Mouse (Mus musculus) hindbrain, postnatal 0 days (tissue): ENCODE data around the gene Tmem238l. TPM values are rescaled to one million over a fixed set of nuclear protein-coding genes. Genes with fewer than 3 reads are reported as not detected.

ENCODE experiments used
- ATAC-seq: fragments of 200-750 bp; cut with Nextera tagmentation; 2 replicates; pipeline ENCODE4 v1.8.0; 2017; ENCODE audit warnings: mild to moderate bottlenecking, moderate TSS enrichment, moderate library complexity
- DNase-seq: peaks from one replicate; pipeline ENCODE4 v3.0.0-alpha.2; 2015; ENCODE audit warnings: low spot score
- H3K27ac ChIP-seq: fragments of 300-500 bp; sonication (generic); 2 replicates; pipeline ENCODE4 v1.5.1; 2014; ENCODE audit warnings: mild to moderate bottlenecking
- H3K27me3 ChIP-seq: fragments of 300-500 bp; sonication (generic); 2 replicates; pipeline ENCODE4 v1.6.1; 2014; ENCODE audit warnings: low read length, mixed read lengths; ENCODE audit not compliant: insufficient read depth
- H3K36me3 ChIP-seq: fragments of 300-500 bp; sonication (generic); 2 replicates; pipeline ENCODE4 v1.6.1; 2014; ENCODE audit warnings: low read length, mixed read lengths; ENCODE audit not compliant: insufficient read depth
- H3K4me1 ChIP-seq: fragments of 300-500 bp; sonication (generic); 2 replicates; pipeline ENCODE4 v1.6.1; 2014; ENCODE audit warnings: antibody characterized with exemption, low read length, mixed read lengths; ENCODE audit not compliant: insufficient read depth
- H3K4me2 ChIP-seq: fragments of 300-500 bp; sonication (generic); 2 replicates; pipeline ENCODE4 v1.6.1; 2014; ENCODE audit warnings: low read depth, mild to moderate bottlenecking, low read length, moderate library complexity, mixed read lengths
- H3K4me3 ChIP-seq: fragments of 300-500 bp; sonication (generic); 2 replicates; pipeline ENCODE4 v1.5.1; 2014; ENCODE audit warnings: low read length
- H3K9ac ChIP-seq: fragments of 300-500 bp; sonication (generic); replicated peaks from 2 replicates; pipeline ENCODE4 v1.6.1; 2014; ENCODE audit warnings: mild to moderate bottlenecking, low read length, moderate library complexity, mixed read lengths
- H3K9me3 ChIP-seq: fragments of 300-500 bp; sonication (generic); 2 replicates; pipeline ENCODE4 v1.6.1; 2016; ENCODE audit warnings: low read length, mixed read lengths
- CTCF ChIP-seq: IDR thresholded peaks from 2 replicates; pipeline ENCODE4 v1.5.1; 2016; ENCODE audit warnings: antibody characterized with exemption, control low read depth, low read depth
- WGBS: fragments of 180-500 bp; shearing (Covaris S2); extraction: QIAGEN DNeasy Blood & Tissue Kit; methylation state at CpG from one replicate; pipeline ENCODE4 v1.1.7; 2014; 5-methylcytosine and 5-hydroxymethylcytosine counted together
- polyA plus RNA-seq: library from polyadenylated mRNA; unstranded; fragments of >200 nt; fragmentation: Nextera tagmentation; extraction: Ambion mirVana; gene quantifications from 2 replicates; pipeline ENCODE4 v1.2.1, GENCODE M21; 2015
- total RNA-seq: library from RNA; depleted of rRNA; stranded (reverse); fragments of >200 nt; gene quantifications from 2 replicates; pipeline ENCODE4 v1.2.3, GENCODE M21; 2014

Tmem238l gene
- total and polyA plus RNA-seq, 2 experiments from 2014 or later: not detected

DNA sequence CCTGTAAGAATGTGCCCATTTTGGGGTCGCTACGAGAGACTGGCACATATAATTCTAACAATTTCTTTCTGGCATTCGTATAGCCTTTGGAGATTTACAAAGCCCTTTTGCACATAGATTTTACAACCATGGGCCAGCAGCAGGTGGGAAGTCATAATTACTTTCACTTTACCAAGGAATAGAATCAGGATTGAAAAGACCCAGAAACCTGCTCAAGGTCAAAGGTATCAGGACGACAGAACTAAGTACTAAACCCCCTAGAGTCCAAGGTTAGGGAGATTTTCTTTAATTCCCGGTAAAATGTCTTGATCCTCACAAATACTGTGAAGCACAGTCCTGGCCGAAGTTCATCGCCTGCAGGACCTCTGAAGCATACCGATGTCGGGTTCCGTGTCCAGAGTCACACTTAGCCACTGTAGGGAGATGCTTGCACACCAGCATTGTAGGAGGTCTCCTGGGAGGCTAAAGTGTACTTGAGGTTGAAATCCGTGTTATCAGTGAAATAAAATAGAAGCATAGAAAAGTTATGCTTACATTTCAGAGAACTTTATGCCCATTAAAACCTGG is 28.8 kb downstream of the Tmem238l start:
- Histone ChIP-seq H3K9ac (peak overlapping the region; percentile 57), H3K4me3 (peak overlapping the region; percentile 37), H3K4me2 (peak overlapping the region; percentile 74), H3K9me3 (no peaks in the 10 kb centered on the region), H3K36me3 (no peaks in the 10 kb centered on the region), H3K27ac (peak overlapping the region; percentile 72; the same call in 1 of the 2 replicates), H3K4me1 (no peaks in the 10 kb centered on the region), H3K27me3 (no peaks in the 10 kb centered on the region)
- no peak for ATAC-seq
- DNase-seq: no peak
- no peak for TF ChIP-seq CTCF
- 23% methylated on average over 11 of the region's 11 CpGs for WGBS

DNA sequence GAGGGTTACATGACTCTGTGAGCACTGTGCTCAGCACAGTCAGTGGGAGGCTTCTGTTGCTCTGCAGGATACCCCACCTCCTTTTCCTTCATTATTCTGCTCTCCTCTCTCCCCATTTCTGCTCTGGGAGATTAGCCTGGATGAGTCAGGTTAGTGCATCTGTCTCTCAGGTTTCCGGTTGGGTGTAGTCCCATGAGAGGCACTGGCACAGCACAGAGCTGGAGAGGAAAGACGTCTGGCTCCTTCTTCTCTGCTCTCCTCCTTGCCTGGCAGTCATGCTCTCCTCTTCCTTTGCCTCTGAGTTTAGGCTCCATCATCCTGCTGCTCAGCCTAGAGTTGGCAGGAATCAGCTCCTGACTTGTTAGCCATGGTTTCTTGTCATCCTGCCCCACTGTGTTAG is 35.7 kb downstream of the Tmem238l start:
- 63% methylated on average over 2 of the region's 2 CpGs for WGBS
- no peaks in the 10 kb centered on the region for H3K4me1 ChIP-seq
- H3K4me3 ChIP-seq: no peak overlapping the region
- no peak overlapping the region for H3K4me2 ChIP-seq
- H3K27me3 ChIP-seq: no peaks in the 10 kb centered on the region
- H3K9ac ChIP-seq: no peak overlapping the region
- no peak overlapping the region for H3K27ac ChIP-seq
- DNase-seq: no peak
- TF ChIP-seq CTCF: no peak
- H3K9me3 ChIP-seq: no peaks in the 10 kb centered on the region
- H3K36me3 ChIP-seq: no peaks in the 10 kb centered on the region
- no peak for ATAC-seq

DNA sequence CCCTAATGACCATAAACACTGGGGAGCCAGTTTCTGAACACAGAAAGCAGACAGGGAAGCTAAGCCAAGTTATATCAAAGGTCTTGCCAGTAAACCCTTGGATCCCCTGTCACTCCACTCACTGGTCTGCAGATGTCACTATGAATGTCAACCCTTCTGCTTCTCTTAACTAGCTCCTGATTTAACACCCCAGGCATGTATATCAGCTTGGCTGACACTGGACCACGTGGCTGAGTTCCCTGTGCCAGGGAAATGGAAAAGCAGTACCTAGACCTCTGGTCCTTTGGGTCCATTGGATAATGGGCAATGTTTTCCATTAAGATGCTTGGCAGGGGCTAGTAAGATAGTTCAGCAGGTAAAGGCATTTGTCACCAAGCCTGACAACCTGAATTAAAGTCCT is 37.2 kb downstream of the Tmem238l start:
- no peak for TF ChIP-seq CTCF
- no peaks in the 10 kb centered on the region for H3K9me3 ChIP-seq
- H3K4me2 ChIP-seq: no peak overlapping the region
- no peaks in the 10 kb centered on the region for H3K36me3 ChIP-seq
- peaks cover under 1% of the 10 kb centered on the region; the same call in 1 of the 2 replicates for H3K4me1 ChIP-seq
- H3K4me3 ChIP-seq: no peak overlapping the region
- DNase-seq (peak; percentile 68), ATAC-seq (peak; percentile 68; the same call in 1 of the 2 replicates)
- H3K9ac ChIP-seq: no peak overlapping the region
- 18% methylated on average over 1 of the region's 1 CpGs for WGBS
- no peaks in the 10 kb centered on the region for H3K27me3 ChIP-seq
- H3K27ac ChIP-seq: no peak overlapping the region

DNA sequence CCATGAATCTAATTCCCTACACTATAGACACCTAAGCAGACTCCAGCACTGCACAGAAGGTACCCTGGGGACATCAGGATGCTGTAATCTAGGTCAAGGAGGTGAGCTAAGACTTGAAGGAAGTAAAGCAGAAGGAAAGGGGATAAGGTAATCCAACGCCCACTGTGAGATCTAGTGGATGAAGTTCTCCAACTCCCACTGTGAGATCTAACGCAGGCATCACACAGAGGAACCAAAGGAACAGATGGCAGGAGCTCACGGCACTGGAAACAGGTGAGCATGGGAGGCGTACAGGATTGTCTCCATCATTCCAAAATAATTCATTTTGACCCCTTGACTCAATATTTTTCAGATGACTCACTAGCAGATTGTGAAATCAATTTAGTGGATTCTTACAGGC is 40.0 kb downstream of the Tmem238l start:
- Histone ChIP-seq H3K4me1 (peaks cover 25% of the 10 kb centered on the region), H3K9me3 (no peaks in the 10 kb centered on the region), H3K36me3 (no peaks in the 10 kb centered on the region), H3K9ac (no peak overlapping the region), H3K27ac (no peak overlapping the region), H3K4me3 (no peak overlapping the region), H3K4me2 (no peak overlapping the region), H3K27me3 (no peaks in the 10 kb centered on the region)
- 69% methylated on average over 4 of the region's 4 CpGs for WGBS
- ATAC-seq (no peak), DNase-seq (no peak)
- TF ChIP-seq CTCF: no peak

DNA sequence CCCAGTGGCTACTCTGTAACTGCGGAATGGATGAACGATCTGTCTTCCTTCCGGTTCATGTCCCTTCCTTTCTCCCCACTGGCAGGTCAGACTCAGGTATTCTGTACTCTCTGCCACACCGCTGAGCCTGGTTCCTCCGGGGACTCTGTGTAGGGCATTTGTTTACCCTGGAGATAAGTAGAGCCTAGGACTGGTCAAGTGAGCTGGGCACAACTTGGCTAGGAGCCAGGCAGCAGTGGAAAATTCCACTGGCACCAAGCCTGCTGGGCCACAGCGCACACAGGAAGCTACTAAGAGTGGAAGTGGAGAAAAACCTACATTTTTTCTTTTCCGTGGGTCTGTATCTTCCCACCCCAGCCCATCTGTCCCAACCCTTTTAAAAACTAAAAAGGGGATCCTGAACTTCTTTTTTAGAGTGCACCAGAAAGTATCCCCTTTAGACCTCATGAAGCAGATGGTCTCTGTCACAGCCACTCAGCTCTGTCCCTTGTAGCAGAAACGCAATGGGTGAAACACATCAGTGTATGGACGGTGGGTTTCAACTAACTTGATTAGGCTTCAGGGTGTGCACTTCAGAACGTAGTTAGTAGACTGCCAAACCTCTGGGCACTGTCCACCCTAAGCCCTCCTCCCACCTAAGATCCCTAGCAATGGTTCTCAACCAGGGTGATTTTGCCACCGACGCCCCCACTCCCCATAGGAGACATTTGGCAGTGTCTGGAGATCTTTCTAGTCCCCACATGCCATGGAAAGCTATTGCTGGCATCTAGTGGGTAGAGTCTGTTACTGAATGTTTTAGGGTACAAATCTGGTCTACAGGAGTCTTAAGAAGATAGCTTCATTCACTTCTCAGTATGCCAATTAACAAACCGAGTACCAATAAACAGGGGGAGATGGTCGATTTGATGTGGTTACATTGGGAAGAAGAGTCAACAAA is 42.3 kb downstream of the Tmem238l start:
- 52% methylated on average over 14 of the region's 14 CpGs for WGBS
- Histone ChIP-seq H3K4me3 (no peak overlapping the region), H3K27me3 (no peaks in the 10 kb centered on the region), H3K4me1 (peaks cover 33% of the 10 kb centered on the region), H3K4me2 (no peak overlapping the region), H3K36me3 (no peaks in the 10 kb centered on the region), H3K9me3 (no peaks in the 10 kb centered on the region), H3K27ac (peak overlapping the region; percentile 2; the same call in 1 of the 2 replicates), H3K9ac (no peak overlapping the region)
- peak; percentile 58 for DNase-seq
- peak; percentile 40 for TF ChIP-seq CTCF
- ATAC-seq: peak; percentile 62

DNA sequence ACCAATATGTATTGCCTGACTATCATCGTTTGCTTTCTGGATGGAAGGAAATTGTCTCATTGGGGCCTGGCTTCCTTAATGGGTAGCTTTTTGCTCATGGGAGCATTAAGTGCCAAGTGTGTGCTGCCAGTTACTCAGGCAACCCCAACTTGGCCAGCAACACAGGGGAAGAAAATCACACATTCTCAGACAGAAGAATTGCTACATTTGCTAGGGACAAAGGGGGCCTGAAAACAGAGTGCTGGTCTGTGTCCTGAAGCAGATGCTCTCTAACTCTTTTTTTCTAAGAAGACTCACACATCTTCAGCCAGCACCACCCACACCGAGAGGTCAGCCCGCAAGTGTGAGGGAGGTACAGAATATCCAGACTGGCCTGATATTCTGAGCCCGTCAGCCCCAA is 44.2 kb downstream of the Tmem238l start:
- H3K4me1 ChIP-seq: peaks cover 33% of the 10 kb centered on the region
- no peak for TF ChIP-seq CTCF
- no peaks in the 10 kb centered on the region for H3K36me3 ChIP-seq
- H3K27ac ChIP-seq: peak overlapping the region; percentile 76
- 34% methylated on average over 4 of the region's 4 CpGs for WGBS
- peak; percentile 80 for ATAC-seq
- H3K27me3 ChIP-seq: no peaks in the 10 kb centered on the region
- no peak overlapping the region for H3K4me2 ChIP-seq
- no peak overlapping the region for H3K4me3 ChIP-seq
- H3K9ac ChIP-seq: no peak overlapping the region
- peak; percentile 77 for DNase-seq
- H3K9me3 ChIP-seq: no peaks in the 10 kb centered on the region
